ENCODE assay signal across 8 mouse cellular contexts in the genomic region with DNA sequence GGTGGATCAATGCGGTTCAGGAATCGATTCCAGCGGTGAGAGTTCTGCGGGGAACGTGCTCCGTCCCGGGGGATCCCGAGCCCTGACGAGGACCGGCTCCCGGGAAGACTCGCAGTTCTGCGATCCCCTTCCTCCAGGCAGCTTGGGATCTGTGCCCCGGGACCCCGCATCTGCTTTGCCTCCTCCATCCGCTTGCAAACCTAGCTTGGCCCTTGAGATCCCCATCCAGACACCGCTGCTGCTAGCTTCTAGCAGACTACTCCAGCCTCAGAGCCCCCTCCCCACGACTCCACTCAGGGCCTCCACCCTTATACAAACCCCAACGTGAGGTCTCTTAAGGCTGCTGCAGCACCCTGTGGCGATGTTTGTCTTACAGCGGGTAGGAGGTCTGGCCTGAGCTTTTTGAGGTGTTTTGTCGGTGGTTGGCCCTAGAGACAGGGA. TPM values are rescaled to one million over a fixed set of nuclear protein-coding genes. Genes with fewer than 3 reads are reported as not detected.
DNase-seq lines count a peak whose midpoint lies in the region; ATAC-seq and TF ChIP-seq lines count a peak whose summit lies in the region.

No protein-coding gene starts in this region.

- no peak for DNase-seq in lung, adult 2 months
- no peak for DNase-seq in lung, postnatal 36 days
- DNase-seq in brain, adult 2 months (ENCODE audit: low read depth, low spot score): peak; percentile 29
- DNase-seq in liver, postnatal 0 days: no peak
- no peak for DNase-seq in urinary bladder, postnatal 4 days (ENCODE audit: low spot score in 2 of 2)
- no peak for DNase-seq in spleen, postnatal 10 days (ENCODE audit: low spot score in 2 of 2)
- no peak for DNase-seq in urinary bladder, postnatal 25 days (ENCODE audit: low spot score)

- no peak for TF ChIP-seq CTCF in lung, adult 2 months (IDR thresholded peaks at IDR 0.05; ENCODE audit: insufficient read depth, low read length)
- TF ChIP-seq CTCF in liver, postnatal 0 days (IDR thresholded peaks at IDR 0.05; ENCODE audit: low read depth): no peak

- peaks cover 16% of the 10 kb centered on the region for H3K4me1 ChIP-seq in lung, adult 2 months (ENCODE audit: control insufficient read depth, insufficient read depth, low read length)
- peaks cover 32% of the 10 kb centered on the region for H3K4me1 ChIP-seq in liver, postnatal 0 days (ENCODE audit: insufficient read depth)

- TF ChIP-seq POLR2A in lung, adult 2 months (IDR thresholded peaks at IDR 0.05; ENCODE audit: borderline replicate concordance, extremely low read depth, low read depth, low read length): no peak

- no peak for TF ChIP-seq EP300 in liver, postnatal 0 days (IDR thresholded peaks at IDR 0.05; ENCODE audit: low read depth)

- H3K36me3 ChIP-seq in liver, postnatal 0 days (replicated peaks; ENCODE audit: insufficient read depth, low read length): no peaks in the 10 kb centered on the region

- whole genome bisulfite sequencing in lung, adult 2 months: 1% methylated on average over 22 of the region's 22 CpGs
- WGBS in liver, postnatal 0 days (ENCODE audit: insufficient replicate concordance): 1% methylated on average over 21 of the region's 22 CpGs

- peak overlapping the region; percentile 66 for H3K4me3 ChIP-seq in lung, adult 2 months (replicated peaks; ENCODE audit: extremely low read depth, low read depth, low read length)
- H3K4me3 ChIP-seq in liver, postnatal 0 days (ENCODE audit: low read depth, low read length): peak overlapping the region; percentile 92

- H3K9me3 ChIP-seq in liver, postnatal 0 days (ENCODE audit: low read length): no peaks in the 10 kb centered on the region

- H3K9ac ChIP-seq in liver, postnatal 0 days (replicated peaks): peak overlapping the region; percentile 90

- ATAC-seq in frontal cortex, adult (ENCODE audit: low TSS enrichment): 0 out of 2 replicates have a peak, but pooled peaks have one; percentile 3
- no peak for ATAC-seq in liver, postnatal 0 days

- peak overlapping the region; percentile 98 for H3K4me2 ChIP-seq in liver, postnatal 0 days (ENCODE audit: low read depth, low read length)

- no peaks in the 10 kb centered on the region for H3K27me3 ChIP-seq in liver, postnatal 0 days (ENCODE audit: insufficient read depth, low read length)

- peak overlapping the region; percentile 93 for H3K27ac ChIP-seq in liver, postnatal 0 days (ENCODE audit: low read depth)

RNA-seq across cellular contexts. Expression of a gene that starts 0.5 kb away (rescaled TPM):
- polyA plus RNA-seq in lung, adult 2 months (2012; rRNA removed): 29.4 and 37.9 TPM in 2 replicates
- polyA plus RNA-seq in liver, postnatal 0 days (2015; fragmentation: Nextera tagmentation; extraction: Ambion mirVana): 51.1 and 54.4 TPM in 2 replicates
